Mouse (Mus musculus) heart, postnatal 0 days (tissue): ENCODE data around the gene Hist1h2bh.
"Not testable (repeated sequence)": the region's sequence is repeated elsewhere in the genome, so short reads cannot be mapped to it uniquely, and the experiment has no call there.

Source experiments
- CTCF ChIP-seq: IDR thresholded peaks from 2 replicates; pipeline ENCODE4 v1.5.1; 2016; ENCODE audit warnings: antibody characterized with exemption, control low read depth, low read depth
- EP300 ChIP-seq: IDR thresholded peaks from 2 replicates; pipeline ENCODE4 v1.6.1; 2016; ENCODE audit warnings: antibody characterized with exemption, low read depth

- TF ChIP-seq CTCF, EP300: not testable (repeated sequence)
Observed at GRCm38 (mm10) chr13:23571504-23572217, 28.5 kb upstream of the Hist1h2bh start.
